Mouse (Mus musculus): ENCODE results near the gene H2-Eb1.

H2-Eb1 gene

GRCm38 (mm10) chr17:34305380-34306030 is at the start of gene H2-Eb1:
H2-Eb1 (plus strand) TSS chr17:34305867.
- peak; percentile 84 for DNase-seq (ENCODE audit: low spot score)

GRCm38 (mm10) chr17:34256501-34256900 is 49.2 kb upstream of the H2-Eb1 start:
- DNase-seq (ENCODE audit: low spot score) = no peak

GRCm38 (mm10) chr17:34257594-34258375 is 47.9 kb upstream of the H2-Eb1 start, which contains the start of gene H2-Ab1:
H2-Ab1 (plus strand) TSS chr17:34257689.
- peak; percentile 79 for DNase-seq (ENCODE audit: low spot score)

- no peak for DNase-seq (ENCODE audit: low spot score)
Observed at GRCm38 (mm10) chr17:34260551-34260950, 45.1 kb upstream of the H2-Eb1 start.

- peak; percentile 77 for DNase-seq (ENCODE audit: low spot score)
Observed at GRCm38 (mm10) chr17:34261502-34261901, 44.2 kb upstream of the H2-Eb1 start.

GRCm38 (mm10) chr17:34263068-34263467 is 42.6 kb upstream of the H2-Eb1 start:
- DNase-seq (ENCODE audit: low spot score) = peak; percentile 67

- DNase-seq (ENCODE audit: low spot score) = no peak
Observed at GRCm38 (mm10) chr17:34263811-34264371, 41.8 kb upstream of the H2-Eb1 start.

- no peak for DNase-seq (ENCODE audit: low spot score)
Observed at GRCm38 (mm10) chr17:34264452-34265351, 41.0 kb upstream of the H2-Eb1 start.

GRCm38 (mm10) chr17:34268262-34268661 is 37.4 kb upstream of the H2-Eb1 start:
- DNase-seq (ENCODE audit: low spot score) = no peak

- no peak for DNase-seq (ENCODE audit: low spot score)
Observed at GRCm38 (mm10) chr17:34268748-34269147, 36.9 kb upstream of the H2-Eb1 start.

- DNase-seq (ENCODE audit: low spot score) = no peak
Observed at GRCm38 (mm10) chr17:34269817-34270216, 35.9 kb upstream of the H2-Eb1 start.

GRCm38 (mm10) chr17:34270230-34270629 is 35.4 kb upstream of the H2-Eb1 start:
- DNase-seq (ENCODE audit: low spot score) = no peak

GRCm38 (mm10) chr17:34270940-34271339 is 34.7 kb upstream of the H2-Eb1 start:
- DNase-seq (ENCODE audit: low spot score) = no peak

- no peak for DNase-seq (ENCODE audit: low spot score)
Observed at GRCm38 (mm10) chr17:34272102-34272501, 33.6 kb upstream of the H2-Eb1 start.

GRCm38 (mm10) chr17:34280499-34281038 is 25.1 kb upstream of the H2-Eb1 start:
- DNase-seq (ENCODE audit: low spot score) = no peak

GRCm38 (mm10) chr17:34281836-34282235 is 23.8 kb upstream of the H2-Eb1 start:
- no peak for DNase-seq (ENCODE audit: low spot score)

GRCm38 (mm10) chr17:34285371-34285770 is 20.3 kb upstream of the H2-Eb1 start:
- no peak for DNase-seq (ENCODE audit: low spot score)

GRCm38 (mm10) chr17:34285848-34286247 is 19.8 kb upstream of the H2-Eb1 start:
- no peak for DNase-seq (ENCODE audit: low spot score)

GRCm38 (mm10) chr17:34286501-34286900 is 19.2 kb upstream of the H2-Eb1 start:
- no peak for DNase-seq (ENCODE audit: low spot score)

- DNase-seq (ENCODE audit: low spot score) = no peak
Observed at GRCm38 (mm10) chr17:34286999-34287398, 18.7 kb upstream of the H2-Eb1 start.

- DNase-seq (ENCODE audit: low spot score) = peak; percentile 87
Observed at GRCm38 (mm10) chr17:34287648-34288047, 18.0 kb upstream of the H2-Eb1 start, which contains the start of gene H2-Aa. H2-Aa (minus strand) TSS chr17:34287823.

- no peak for DNase-seq (ENCODE audit: low spot score)
Observed at GRCm38 (mm10) chr17:34288131-34288530, 17.5 kb upstream of the H2-Eb1 start.
